Mouse (Mus musculus): ENCODE data around the gene Hs6st3. TPM values are rescaled to one million over a fixed set of nuclear protein-coding genes. Genes with fewer than 3 reads are reported as not detected.

The Hs6st3 gene
- polyA plus RNA-seq, 1 experiment from 2014 or later, result not detected

- Histone ChIP-seq H3K4me2 (ENCODE audit: low read depth, low read length) (no peak overlapping the region), H3K27ac (ENCODE audit: low read depth) (no peak overlapping the region), H3K4me1 (ENCODE audit: insufficient read depth) (no peaks in the 10 kb centered on the region), H3K36me3 (replicated peaks; ENCODE audit: insufficient read depth, low read length) (no peaks in the 10 kb centered on the region), H3K4me3 (ENCODE audit: low read depth, low read length) (no peak overlapping the region), H3K9me3 (ENCODE audit: low read length) (no peaks in the 10 kb centered on the region), H3K9ac (replicated peaks) (no peak overlapping the region), H3K27me3 (ENCODE audit: insufficient read depth, low read length) (no peaks in the 10 kb centered on the region)
- ATAC-seq, result no peak
- 87% methylated on average over 1 of the region's 1 CpGs for WGBS (ENCODE audit: insufficient replicate concordance)
- TF ChIP-seq CTCF (IDR thresholded peaks at IDR 0.05; ENCODE audit: low read depth) (no peak), EP300 (IDR thresholded peaks at IDR 0.05; ENCODE audit: low read depth) (no peak)
- no peak for DNase-seq
Measured at GRCm38 (mm10) chr14:119741791-119742190, 603.6 kb downstream of the Hs6st3 start.

- ATAC-seq, result no peak
- TF ChIP-seq CTCF (IDR thresholded peaks at IDR 0.05; ENCODE audit: low read depth), result no peak
- TF ChIP-seq EP300 (IDR thresholded peaks at IDR 0.05; ENCODE audit: low read depth), result no peak
- no peaks in the 10 kb centered on the region for H3K9me3 ChIP-seq (ENCODE audit: low read length)
- no peak for DNase-seq
- no peaks in the 10 kb centered on the region for H3K36me3 ChIP-seq (replicated peaks; ENCODE audit: insufficient read depth, low read length)
- H3K27me3 ChIP-seq (ENCODE audit: insufficient read depth, low read length), result no peaks in the 10 kb centered on the region
- H3K4me3 ChIP-seq (ENCODE audit: low read depth, low read length), result no peak overlapping the region
- no peaks in the 10 kb centered on the region for H3K4me1 ChIP-seq (ENCODE audit: insufficient read depth)
- H3K27ac ChIP-seq (ENCODE audit: low read depth), result no peak overlapping the region
- no peak overlapping the region for H3K9ac ChIP-seq (replicated peaks)
- WGBS (ENCODE audit: insufficient replicate concordance), result 70% methylated on average over 7 of the region's 7 CpGs
- H3K4me2 ChIP-seq (ENCODE audit: low read depth, low read length), result no peak overlapping the region
Measured at GRCm38 (mm10) chr14:119761376-119761775, 623.2 kb downstream of the Hs6st3 start.

- H3K27ac ChIP-seq (ENCODE audit: low read depth), result no peak overlapping the region
- H3K4me1 ChIP-seq (ENCODE audit: insufficient read depth), result no peaks in the 10 kb centered on the region
- ATAC-seq (no peak), DNase-seq (no peak)
- no peak overlapping the region for H3K9ac ChIP-seq (replicated peaks)
- H3K4me3 ChIP-seq (ENCODE audit: low read depth, low read length), result no peak overlapping the region
- H3K9me3 ChIP-seq (ENCODE audit: low read length), result no peaks in the 10 kb centered on the region
- TF ChIP-seq CTCF (IDR thresholded peaks at IDR 0.05; ENCODE audit: low read depth) (no peak), EP300 (IDR thresholded peaks at IDR 0.05; ENCODE audit: low read depth) (no peak)
- no peaks in the 10 kb centered on the region for H3K36me3 ChIP-seq (replicated peaks; ENCODE audit: insufficient read depth, low read length)
- no peak overlapping the region for H3K4me2 ChIP-seq (ENCODE audit: low read depth, low read length)
- no peaks in the 10 kb centered on the region for H3K27me3 ChIP-seq (ENCODE audit: insufficient read depth, low read length)
- 68% methylated on average over 4 of the region's 4 CpGs for WGBS (ENCODE audit: insufficient replicate concordance)
Measured at GRCm38 (mm10) chr14:119772040-119772439, 633.9 kb downstream of the Hs6st3 start.

- Histone ChIP-seq H3K4me3 (ENCODE audit: low read depth, low read length) (no peak overlapping the region), H3K9ac (replicated peaks) (no peak overlapping the region), H3K9me3 (ENCODE audit: low read length) (no peaks in the 10 kb centered on the region), H3K27ac (ENCODE audit: low read depth) (no peak overlapping the region), H3K27me3 (ENCODE audit: insufficient read depth, low read length) (no peaks in the 10 kb centered on the region), H3K4me1 (ENCODE audit: insufficient read depth) (no peaks in the 10 kb centered on the region), H3K4me2 (ENCODE audit: low read depth, low read length) (no peak overlapping the region), H3K36me3 (replicated peaks; ENCODE audit: insufficient read depth, low read length) (no peaks in the 10 kb centered on the region)
- no peak for TF ChIP-seq CTCF (IDR thresholded peaks at IDR 0.05; ENCODE audit: low read depth)
- TF ChIP-seq EP300 (IDR thresholded peaks at IDR 0.05; ENCODE audit: low read depth), result no peak
- DNase-seq, result no peak
- no peak for ATAC-seq
- 65% methylated on average over 3 of the region's 3 CpGs for WGBS (ENCODE audit: insufficient replicate concordance)
Measured at GRCm38 (mm10) chr14:119776261-119776660, 638.1 kb downstream of the Hs6st3 start.

GRCm38 (mm10) chr14:119779982-119780588 lies 641.9 kb downstream of the Hs6st3 start:
- no peaks in the 10 kb centered on the region for H3K27me3 ChIP-seq (ENCODE audit: insufficient read depth, low read length)
- no peak for TF ChIP-seq EP300 (IDR thresholded peaks at IDR 0.05; ENCODE audit: low read depth)
- TF ChIP-seq CTCF (IDR thresholded peaks at IDR 0.05; ENCODE audit: low read depth), result no peak
- ATAC-seq (peak; percentile 43; the same call in 1 of the 2 replicates), DNase-seq (no peak)
- WGBS (ENCODE audit: insufficient replicate concordance), result 63% methylated on average over 12 of the region's 12 CpGs
- H3K4me2 ChIP-seq (ENCODE audit: low read depth, low read length), result no peak overlapping the region
- H3K4me1 ChIP-seq (ENCODE audit: insufficient read depth), result no peaks in the 10 kb centered on the region
- H3K36me3 ChIP-seq (replicated peaks; ENCODE audit: insufficient read depth, low read length), result no peaks in the 10 kb centered on the region
- no peaks in the 10 kb centered on the region for H3K9me3 ChIP-seq (ENCODE audit: low read length)
- H3K4me3 ChIP-seq (ENCODE audit: low read depth, low read length), result no peak overlapping the region
- no peak overlapping the region for H3K9ac ChIP-seq (replicated peaks)
- no peak overlapping the region for H3K27ac ChIP-seq (ENCODE audit: low read depth)

GRCm38 (mm10) chr14:119781111-119781510 lies 643.0 kb downstream of the Hs6st3 start:
- ATAC-seq, result no peak

More at GRCm38 (mm10) chr14:119781111-119781510, 643.0 kb downstream of the Hs6st3 start:
- 74% methylated on average over 1 of the region's 1 CpGs for WGBS (ENCODE audit: insufficient replicate concordance)
- Histone ChIP-seq H3K4me3 (ENCODE audit: low read depth, low read length) (no peak overlapping the region), H3K4me2 (ENCODE audit: low read depth, low read length) (no peak overlapping the region), H3K27me3 (ENCODE audit: insufficient read depth, low read length) (no peaks in the 10 kb centered on the region), H3K27ac (ENCODE audit: low read depth) (no peak overlapping the region), H3K4me1 (ENCODE audit: insufficient read depth) (no peaks in the 10 kb centered on the region), H3K9ac (replicated peaks) (no peak overlapping the region), H3K36me3 (replicated peaks; ENCODE audit: insufficient read depth, low read length) (no peaks in the 10 kb centered on the region), H3K9me3 (ENCODE audit: low read length) (no peaks in the 10 kb centered on the region)
- TF ChIP-seq EP300 (IDR thresholded peaks at IDR 0.05; ENCODE audit: low read depth) (no peak), CTCF (IDR thresholded peaks at IDR 0.05; ENCODE audit: low read depth) (no peak)
- DNase-seq, result no peak
